Mouse (Mus musculus): ENCODE measurements at regions not wholly inside any gene's neighbourhood (a gene's known extent, or its start where the extent isn't known, plus 50 kb on each side); places are given as distances from the start of the nearest gene placed in this dataset.

DNA sequence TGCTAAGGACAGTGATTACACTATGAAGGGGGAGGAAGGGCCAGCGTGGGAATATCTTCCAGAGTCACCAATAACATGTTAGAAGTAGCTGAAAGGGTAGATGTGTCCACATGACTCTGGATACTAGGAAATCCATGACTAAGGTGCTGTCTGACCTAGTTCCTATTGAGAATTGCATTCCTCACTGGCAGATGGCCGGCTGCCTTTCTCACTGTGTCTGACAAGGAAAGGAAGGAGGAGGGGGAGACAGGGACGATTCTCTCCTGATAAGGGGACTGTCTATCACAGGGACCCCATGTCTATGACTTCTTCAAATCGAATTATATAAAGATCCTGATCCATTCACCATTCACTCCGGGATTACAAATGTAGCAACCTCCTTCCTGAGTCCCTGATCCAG, 289.9 kb downstream of the Zfp326 start:
- TF ChIP-seq CTCF (conservative IDR thresholded peaks at IDR 0.05; ENCODE audit: low read length) (no peak), POU5F1 (IDR thresholded peaks at IDR 0.05; ENCODE audit: borderline replicate concordance, low read length) (no peak)
